Mouse (Mus musculus) c-Kit-positive CD71-positive TER-119-negative erythroid progenitor cells, embryonic 14.5 days (primary cell): Measurements from ENCODE around the gene Celsr2.

Source experiments
- DNase-seq: peaks from one replicate; pipeline ENCODE4 v3.0.0-alpha.2; 2013; ENCODE audit warnings: low read depth

The Celsr2 gene

DNA sequence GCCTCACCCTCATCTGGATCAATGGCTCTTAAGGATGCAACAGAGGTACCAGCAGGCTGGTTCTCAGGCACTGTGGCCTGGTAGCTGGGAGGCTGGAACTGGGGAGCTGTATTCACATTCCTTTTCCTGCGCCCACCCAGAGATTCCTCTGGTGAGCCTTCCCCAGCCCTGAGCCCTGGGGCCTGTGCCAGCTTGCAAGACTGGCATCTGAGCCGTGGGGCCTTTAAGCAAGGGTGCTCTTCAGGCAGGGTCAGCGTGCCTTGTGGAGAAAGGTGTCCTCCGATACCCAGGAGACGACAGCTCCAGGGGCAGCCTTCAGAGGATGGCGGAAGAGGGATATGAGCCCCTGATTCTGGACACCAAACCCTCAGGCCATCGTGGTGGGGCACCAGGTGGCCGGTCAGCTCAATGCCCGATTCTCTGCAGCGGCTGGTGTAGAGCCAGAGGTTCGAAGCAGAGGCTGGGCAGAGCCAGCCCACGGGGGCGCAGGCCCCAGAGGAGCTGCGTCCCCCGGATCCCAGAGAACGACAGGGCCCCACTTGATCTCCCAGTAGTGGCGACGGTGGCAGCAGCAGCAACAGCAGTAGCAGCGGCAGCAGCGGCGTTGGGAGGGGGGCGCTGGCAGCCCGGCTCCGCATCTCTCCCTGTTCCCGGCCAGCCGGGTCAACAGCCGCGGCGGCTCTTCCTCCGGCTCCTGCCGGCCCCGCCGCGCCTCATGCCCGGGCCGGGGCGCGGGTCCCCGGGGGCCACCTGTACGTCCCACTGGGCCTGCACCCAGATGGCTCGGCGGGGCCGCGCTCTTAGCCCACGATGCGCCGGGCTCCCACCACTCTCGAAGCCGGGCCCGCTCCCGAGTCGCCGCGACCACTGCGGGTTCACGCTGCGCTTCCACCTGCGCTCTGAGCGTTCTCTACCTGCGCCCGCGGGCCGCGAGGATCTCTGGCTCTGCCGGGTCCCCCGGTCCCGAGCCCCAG lies at the start of gene Celsr2:
Gene Celsr2, minus strand, starts transcription at position 696 of the 974 bp plus-strand sequence.
- DNase-seq, result no peak

DNA sequence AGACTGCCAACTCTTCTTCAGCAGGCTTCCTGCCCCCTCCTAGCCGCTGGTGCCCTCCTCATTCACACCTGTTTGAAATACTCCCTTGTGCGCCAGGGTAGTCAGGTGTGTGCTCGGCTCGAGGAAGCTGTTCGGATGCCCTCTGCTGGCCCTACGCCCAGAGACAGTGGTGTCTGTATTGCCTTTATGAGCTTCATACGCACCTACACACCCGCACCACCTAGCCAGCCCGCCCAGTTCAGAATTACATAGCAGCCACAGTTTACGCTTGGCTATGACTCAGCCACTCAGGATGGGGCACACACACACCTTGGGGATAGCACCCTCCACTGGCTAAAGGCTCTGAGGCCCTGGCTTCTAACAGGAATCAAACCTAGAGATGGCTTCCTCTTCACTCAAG lies 43.5 kb upstream of the Celsr2 start:
- DNase-seq, result no peak

DNA sequence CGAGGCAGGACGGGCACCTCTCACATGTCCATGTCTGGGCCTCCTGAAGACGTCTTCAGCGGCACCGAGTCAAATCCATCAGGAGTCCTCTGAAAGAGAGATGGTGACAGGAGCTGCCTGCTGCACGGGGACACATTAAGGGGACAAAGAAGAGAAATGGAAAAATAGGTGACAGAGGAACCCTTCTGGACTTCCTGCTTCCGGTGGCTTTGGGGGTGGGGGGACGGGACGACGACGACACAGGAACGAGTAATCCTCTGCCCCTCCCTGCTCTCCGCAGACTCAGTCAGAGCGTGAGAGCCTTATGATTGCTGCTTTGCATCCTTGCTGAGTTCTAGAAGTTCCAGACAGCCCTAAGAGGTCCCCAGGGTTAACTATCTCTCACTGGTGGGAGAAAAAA lies 43.0 kb upstream of the Celsr2 start:
- no peak for DNase-seq

DNA sequence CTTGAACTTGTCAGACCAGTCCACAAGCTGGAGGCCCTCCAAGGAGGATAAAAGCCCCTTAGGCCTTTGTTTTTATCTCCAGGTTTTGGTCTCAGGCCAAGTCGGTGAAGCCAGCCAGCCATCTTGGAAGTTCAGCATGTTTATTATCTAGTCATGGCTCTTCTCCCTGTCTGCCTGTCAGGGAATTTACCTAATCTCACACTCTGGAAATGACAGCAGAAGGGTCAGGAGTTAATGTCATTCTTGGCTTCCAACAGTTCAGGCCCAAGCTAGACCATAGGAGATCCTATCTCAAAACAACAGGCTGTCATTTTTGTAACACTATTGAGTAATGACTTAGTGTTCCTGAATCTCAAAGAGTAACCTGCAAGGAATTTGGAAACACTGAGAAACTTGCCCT lies 38.8 kb upstream of the Celsr2 start:
- no peak for DNase-seq

DNA sequence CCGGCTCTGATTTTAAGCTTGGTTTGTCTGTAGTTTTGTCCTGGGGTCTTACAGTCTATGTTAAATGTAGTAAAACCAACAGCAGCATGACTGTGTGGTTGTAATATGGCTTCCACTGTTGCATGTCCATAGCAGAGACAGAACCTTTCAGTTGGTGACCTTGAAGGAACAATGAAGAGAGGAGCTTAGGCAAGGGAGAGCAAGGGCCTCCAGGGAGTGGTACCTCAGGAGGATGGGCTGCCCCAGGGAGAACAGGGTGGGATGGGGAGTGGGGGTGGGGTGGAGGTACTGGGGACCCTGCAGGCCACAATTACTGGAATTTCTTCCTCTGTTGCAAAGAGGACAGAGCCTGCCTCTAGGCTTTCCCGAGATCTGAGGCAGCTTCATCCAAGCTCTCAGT lies 36.6 kb upstream of the Celsr2 start:
- no peak for DNase-seq

DNA sequence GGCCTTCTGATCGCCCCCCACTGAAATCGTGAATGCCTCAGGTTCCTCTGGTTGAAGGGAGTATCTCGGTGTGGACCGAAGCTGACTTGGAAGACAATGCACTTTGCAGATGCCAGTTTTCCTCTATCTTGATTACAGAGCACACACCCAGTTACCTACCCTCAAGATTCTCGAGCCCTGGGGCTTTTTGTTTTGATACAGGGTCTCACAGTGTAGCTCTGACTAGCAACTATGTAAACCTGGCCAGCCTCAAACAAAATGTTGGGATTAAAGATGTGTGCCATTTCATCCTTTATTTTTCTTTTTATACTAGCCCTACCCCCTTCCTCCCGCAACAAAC lies 30.0 kb upstream of the Celsr2 start:
- no peak for DNase-seq

DNA sequence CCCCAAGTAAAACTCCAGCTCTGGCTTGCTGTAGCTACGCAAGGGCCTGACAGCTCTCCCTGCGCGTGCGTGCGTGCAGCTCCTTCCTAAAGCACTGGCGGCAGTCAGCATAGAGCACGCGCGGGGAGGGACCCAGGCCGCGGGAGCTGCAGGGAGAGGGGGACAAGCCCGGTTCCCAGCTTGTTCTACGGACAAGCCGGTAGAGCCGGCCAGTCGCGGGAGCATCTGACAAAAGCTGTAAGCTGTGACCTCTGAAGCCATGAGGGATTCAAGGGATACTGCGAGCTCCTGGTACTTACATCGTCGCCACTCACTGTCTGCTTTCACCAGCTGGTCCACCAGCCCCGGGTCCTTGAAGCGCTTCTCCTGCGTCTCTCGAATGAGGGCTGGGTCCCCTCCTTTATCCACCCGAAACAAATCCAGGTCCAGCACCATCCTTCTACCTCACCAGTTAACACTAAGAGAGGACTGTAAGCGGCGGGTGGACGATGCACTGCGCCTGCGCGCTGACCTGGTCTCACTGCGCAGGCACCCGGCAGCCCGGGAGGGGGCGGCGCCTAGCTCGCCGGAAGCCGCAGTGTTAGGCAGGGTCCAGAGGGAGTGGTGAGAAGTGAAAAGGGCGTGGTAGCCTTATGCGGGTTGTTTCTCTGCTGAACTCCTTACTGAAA lies 29.5 kb upstream of the Celsr2 start, which contains the start of gene Sars:
Gene Sars, minus strand, starts transcription at position 512 of the 668 bp plus-strand sequence.
- peak; percentile 87 for DNase-seq

DNA sequence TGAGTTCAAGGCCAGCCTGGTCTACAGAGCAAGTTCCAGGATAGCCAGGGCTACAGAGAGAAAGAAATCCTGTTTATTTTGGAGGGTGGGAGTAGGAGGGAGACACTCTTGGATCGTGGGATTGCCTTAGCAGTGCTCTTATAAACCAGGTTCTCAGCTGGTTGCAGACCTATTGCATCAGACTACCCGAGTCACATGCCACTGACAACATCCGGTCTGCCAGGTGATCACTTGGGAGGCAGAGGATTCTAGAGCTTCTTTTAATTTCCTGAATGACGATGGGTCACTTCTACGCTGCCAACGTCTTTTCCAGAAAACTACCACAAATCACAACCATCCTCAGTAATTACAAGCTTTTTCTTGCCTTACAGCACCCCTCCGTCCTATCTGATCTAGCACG lies 28.7 kb upstream of the Celsr2 start:
- DNase-seq, result peak; percentile 68

DNA sequence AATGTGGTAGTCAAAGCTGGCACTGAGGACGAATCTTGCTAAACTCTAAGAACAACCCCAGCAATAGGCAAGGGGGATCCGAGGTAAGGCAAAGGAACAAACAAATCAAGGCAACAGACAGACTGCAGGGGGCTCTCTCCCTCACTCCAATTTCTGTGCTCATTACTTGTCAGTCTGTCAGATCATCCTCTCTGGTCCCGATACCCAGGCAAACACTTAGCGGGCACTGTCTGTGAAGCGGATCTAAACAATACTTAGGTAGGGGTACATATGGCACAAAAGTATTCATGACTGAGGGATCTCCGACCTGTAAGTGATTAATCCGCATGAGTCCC lies 21.0 kb upstream of the Celsr2 start:
- no peak for DNase-seq

DNA sequence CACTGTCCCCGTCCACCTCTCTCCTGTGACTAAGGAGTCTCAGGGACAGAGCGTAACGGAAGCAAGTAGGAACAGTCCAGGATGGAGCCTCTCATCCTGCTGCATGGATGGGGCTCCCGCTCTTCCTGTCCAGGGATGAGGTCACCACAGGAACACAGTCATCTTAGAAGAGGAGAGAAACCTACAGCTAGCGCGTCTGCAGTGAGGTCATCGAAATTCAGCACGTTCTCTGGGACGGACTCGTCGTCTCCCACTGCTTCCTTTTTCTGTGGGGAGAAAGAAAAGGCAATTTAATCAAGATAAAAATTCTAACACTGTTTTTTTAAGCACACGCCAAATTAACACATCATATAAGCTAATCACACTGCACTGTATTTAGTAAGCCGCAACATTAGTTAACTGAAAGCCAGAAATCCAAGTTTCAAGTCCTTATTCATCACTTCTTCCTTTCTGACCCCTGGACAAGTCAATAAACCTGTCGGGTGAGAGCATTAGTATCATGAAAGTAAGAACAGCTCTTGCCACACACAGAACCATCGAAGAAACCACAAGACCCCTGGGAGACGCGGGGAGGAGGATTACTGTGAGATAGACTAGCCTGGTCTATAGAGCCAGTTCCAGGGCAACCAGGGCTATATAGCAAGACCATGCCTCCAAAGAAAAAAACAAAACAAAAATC lies 20.5 kb upstream of the Celsr2 start:
- DNase-seq, result no peak

DNA sequence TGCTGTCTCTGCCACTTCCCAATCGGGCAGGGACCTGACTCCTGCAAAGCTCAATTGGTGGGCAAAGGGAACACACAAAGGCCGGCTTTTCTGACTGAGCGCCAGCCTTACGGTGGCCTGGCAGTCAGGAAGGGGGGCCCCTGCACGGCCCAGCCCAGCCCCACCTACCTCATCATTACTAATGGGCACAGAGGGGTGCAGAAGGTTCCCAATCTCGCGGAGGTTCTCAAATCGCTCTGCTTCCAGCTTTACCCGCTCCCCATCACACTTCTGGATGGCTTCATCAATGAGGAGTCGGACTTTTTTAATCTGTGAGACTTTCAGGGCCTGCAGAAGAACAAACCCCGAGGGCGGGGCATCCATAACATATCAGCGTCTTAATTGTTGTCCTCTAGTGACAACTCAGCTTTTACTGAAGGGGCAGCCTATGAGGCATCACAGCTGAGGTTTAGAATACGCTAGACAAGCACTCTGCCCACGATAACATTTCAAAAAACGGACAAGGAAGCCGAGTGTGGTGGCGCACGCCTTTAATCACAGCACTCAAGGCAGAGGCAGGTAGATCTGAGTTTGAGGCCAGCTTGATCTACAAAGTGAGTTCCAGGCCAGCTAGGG lies 18.6 kb upstream of the Celsr2 start:
- no peak for DNase-seq

DNA sequence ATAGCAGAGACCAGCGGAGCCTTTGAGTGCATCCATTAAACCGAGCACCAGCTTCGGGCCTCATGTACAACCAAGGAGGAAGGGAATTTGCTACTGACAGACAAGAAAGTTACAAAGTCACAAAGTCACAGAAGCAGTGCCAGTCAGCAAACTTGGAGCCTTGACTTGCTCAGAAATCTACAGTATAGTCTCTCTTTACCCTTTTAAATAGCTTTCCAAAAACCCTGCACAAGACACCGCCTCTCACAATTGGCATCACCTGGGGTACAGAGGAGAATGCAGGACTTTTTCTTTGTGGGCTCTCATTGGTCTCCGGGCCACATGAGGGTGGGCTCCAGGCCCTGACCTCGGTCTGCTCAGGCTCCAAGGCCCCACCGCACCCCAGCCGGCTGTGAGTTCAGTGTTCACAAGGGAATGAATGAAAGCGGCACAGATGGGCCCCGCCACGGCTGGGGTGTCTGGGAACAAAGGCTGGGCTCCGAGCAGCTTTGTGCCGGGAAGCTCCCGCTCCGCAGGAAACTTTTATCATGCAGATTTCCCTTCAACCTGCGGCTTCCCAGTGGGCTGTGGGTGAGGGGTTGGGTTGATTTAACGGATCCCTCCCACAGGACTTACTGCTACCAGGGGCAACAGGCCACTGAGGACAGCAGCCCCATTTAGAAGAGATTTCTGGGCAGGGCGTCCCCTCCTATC lies 18.0 kb upstream of the Celsr2 start:
- DNase-seq, result no peak

DNA sequence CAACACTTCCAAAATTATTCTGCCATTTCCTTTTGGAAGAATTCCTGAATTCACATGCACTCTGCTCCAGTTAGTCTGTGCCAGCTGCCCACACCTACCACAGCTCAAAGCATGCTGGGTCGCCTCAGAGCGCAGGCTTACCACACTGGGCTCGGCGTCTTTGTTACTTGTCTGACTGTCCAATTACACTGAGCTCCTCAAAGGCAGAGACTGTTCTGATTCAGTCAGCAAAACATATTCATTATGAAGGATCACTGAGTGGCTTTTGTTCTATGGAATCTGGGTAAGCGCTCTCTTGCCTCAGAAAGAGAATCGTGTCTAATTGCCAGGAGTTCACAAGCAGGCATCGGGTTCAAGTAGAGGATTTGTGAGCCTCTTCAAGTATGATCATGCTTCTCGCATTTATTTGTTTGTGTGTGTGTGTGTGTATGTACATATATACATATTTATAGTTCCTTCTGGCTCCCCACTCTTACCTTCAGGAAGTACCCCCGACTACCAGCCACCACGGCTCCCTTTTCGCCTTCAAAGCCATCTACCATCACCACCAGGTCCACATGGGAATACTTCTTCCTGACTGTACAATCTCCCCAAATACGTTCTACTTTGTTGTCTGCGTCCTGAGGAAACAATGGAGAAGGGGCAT lies 17.3 kb upstream of the Celsr2 start:
- no peak for DNase-seq

DNA sequence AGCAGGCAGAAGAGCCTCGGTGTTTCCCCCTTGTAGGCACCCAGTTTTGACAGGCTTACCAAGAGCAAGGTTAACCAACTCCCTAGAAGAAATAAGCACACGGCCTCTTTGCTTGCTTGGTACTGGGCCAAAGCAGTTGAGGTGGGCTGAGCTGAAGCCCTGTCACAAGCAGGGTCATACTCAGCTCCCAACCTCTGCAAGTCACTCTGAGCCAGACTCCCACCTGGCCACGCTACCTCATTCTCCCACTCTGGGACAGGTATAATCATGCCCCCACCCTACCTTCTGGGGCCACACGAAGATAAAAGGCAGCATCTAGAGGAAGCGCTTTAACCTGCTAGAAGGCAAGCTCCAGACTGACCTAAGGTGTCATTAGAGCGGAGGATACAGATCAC lies 10.3 kb upstream of the Celsr2 start:
- no peak for DNase-seq

DNA sequence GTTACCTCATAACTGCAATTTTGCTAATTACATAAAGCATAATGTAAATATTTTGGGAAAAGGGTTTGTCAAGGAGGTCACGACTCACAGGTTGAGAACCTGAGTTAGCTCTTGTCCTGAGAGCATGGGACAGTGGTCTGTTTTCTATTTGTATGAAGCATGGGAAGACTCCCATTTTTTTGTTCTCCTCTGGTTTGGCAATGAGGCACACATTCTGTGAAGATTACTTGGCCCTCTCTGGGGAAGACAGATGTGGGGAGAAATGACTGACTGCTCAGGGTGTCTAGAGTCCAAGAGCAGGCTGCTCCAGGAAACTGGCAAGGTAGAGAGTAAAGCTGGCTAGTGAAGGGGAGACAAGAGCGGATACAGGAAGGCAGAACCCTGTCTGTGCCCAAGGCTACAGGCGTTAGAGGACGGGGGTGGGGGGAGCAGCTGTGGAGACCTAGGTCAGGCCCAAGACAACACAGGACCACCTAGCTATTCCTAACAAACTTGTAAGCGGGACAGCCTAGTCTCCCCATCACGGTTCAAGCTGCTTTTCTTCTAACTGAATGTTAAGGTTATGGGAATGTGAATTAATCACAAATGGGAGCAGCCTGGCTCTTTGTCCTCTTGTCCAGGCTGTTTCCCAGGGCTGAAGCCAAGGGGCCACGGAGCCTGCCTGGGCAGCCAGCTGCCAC lies 9.7 kb upstream of the Celsr2 start:
- DNase-seq, result no peak

DNA sequence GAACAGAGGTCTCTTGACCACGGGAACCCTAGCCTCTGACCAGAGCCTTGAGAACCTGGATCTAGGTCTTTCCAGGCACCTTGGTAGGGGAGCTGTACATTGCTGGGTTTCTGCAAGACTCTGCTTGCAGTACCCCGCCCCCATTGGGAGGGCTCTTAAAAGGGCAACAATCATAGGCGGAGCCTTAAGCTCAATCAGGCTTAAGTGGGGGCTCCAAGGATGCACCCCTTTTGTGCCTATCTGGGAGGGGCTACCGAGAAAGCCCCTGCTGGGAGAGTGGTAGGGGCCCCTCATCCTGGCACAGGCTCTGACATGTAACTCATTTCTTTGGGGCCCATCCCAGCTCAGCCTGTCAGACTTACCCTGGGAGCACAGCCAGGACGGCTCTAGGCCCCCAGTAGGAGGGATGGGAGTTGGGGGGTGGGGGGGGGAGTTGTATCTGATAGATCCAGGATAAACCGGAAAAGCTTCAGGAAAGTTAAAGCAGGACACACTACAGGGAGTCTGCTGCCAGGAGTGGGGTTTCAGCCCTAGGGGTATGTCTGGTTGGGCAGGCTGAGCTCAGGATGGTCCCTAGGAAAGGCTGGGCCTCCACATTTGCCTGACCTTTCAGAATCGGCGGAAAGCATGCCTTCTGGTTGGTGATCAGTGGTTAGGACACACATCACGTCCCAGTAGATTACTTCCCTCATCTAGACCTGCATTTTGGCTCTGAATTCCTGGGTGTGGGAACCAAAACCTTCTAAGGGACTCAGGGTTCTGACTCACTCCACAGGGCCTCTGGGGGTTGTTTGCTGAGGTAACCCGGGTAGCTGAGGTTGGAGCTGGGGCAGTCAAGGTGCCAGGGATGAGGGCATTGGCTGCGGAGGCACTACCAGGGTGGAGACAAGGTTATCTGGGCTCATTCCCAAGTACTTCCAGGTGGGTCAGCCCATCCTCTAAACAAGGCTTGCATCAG lies 8.8 kb upstream of the Celsr2 start:
- DNase-seq, result peak; percentile 31

DNA sequence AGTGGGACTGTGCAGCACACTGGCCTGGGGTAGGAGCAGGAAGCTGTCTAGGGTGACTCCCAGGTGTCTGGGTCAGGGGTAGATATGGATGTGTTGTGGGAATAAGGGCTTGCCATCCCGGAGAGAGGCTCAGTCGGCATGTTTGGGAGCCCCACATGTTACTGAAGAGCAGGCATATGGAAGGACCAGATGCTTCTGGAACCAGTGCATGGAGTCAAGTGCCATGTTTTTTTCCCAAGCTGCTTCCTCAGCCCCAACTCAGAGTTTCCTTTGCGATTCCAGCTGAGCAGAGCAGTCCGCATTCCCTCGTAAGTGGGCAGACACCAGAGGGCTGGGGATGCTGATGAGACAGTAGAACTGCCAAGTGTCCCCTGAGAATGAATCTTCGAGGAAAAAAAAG lies 7.7 kb upstream of the Celsr2 start:
- DNase-seq, result no peak

DNA sequence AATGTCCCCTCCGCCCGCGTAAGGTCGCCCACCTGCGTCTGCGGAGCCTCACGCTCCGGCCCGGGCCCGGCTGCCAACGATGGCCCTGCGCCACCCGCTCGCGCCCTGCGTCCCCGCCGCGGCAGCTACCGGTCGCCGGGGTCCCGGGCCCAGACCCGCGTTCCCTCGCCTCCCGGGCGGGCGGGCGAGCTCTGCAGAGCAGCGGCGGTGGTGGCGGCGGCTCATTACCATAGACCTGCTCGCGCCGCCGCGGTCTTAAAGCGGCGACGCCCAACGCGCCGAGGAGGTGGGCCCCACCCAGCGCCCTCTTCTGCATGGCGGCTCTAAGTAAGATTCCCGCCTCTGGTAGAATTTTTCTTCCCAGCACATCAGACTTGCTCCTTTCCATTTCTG lies 475 bp upstream of the Celsr2 start:
- peak; percentile 53 for DNase-seq

DNA sequence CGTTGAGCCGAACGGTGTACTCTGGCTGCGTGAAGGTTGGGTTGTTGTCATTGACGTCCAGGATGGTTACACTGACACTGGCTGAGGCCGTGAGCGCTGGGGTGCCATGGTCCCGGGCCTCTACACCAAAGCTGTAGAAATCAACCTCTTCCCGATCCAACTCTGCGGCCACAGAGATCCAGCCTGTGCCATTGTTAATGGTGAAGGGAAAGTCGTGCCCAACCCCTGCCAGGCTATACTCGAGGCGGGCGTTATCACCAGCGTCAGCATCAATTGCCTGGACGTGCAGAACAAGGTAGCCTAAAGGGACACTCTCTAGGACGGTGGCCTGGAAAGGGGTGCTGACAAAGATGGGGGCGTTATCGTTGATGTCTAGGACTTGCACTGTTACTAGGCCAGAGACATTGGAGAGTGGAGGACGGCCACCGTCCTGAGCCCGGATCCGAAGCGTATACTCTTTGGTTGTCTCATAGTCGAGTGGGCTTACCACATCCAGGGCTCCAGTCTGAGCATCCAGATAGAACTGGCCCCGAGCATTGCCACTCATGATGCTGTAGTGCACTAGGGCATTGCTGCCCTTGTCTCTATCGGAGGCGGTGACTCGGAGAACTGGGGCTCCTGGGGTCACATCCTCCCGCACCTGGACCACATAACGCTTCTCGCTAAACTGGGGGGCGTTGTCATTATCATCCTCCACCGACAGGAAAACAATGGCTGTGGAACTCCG lies 1.6 kb downstream of the Celsr2 start:
- no peak for DNase-seq
